18 mouse cellular contexts compared by ENCODE assay signal in genomic region chr8:116969531-116969930, GRCm38 (mm10).
"Had no signal": no experiment of that assay in that cellular context is flagged by ENCODE, and none has a peak within 500 bp of the region (broad histone marks: within the 10 kb centered on the region; RNA-seq: fewer than 3 reads in every experiment).

No protein-coding gene starts in this region.

- H3K4me2 ChIP-seq: intestine, embryonic 15.5 days; liver, embryonic 13.5 days; lung, embryonic 14.5 days; midbrain, embryonic 12.5 days; midbrain, embryonic 15.5 days; neural tube, embryonic 12.5 days; neural tube, embryonic 15.5 days; stomach, embryonic 15.5 days had no signal

- H3K27ac ChIP-seq: intestine, embryonic 15.5 days; kidney, postnatal 0 days; left cerebral cortex, adult 2 months; liver, embryonic 13.5 days; macrophage; midbrain, embryonic 12.5 days; midbrain, embryonic 15.5 days; neural tube, embryonic 12.5 days; neural tube, embryonic 15.5 days; stomach, embryonic 15.5 days had no signal

- H3K4me3 ChIP-seq: intestine, embryonic 15.5 days; left cerebral cortex, adult 2 months; liver, embryonic 13.5 days; midbrain, embryonic 12.5 days; midbrain, embryonic 15.5 days; neural tube, embryonic 12.5 days; neural tube, embryonic 15.5 days; stomach, embryonic 15.5 days had no signal

- ATAC-seq: hindbrain, embryonic 16.5 days; intestine, embryonic 15.5 days; lung, postnatal 0 days; midbrain, embryonic 15.5 days had no signal

- H3K27me3 ChIP-seq: intestine, embryonic 15.5 days; midbrain, embryonic 12.5 days; midbrain, embryonic 15.5 days; neural tube, embryonic 12.5 days; neural tube, embryonic 15.5 days; stomach, embryonic 15.5 days had no signal

- H3K4me1 ChIP-seq: intestine, embryonic 15.5 days; liver, embryonic 13.5 days; midbrain, embryonic 12.5 days; midbrain, embryonic 15.5 days; neural tube, embryonic 12.5 days; neural tube, embryonic 15.5 days; stomach, embryonic 15.5 days had no signal

- H3K9me3 ChIP-seq: intestine, embryonic 15.5 days; liver, embryonic 13.5 days; midbrain, embryonic 12.5 days; midbrain, embryonic 15.5 days; neural tube, embryonic 12.5 days; neural tube, embryonic 15.5 days; stomach, embryonic 15.5 days had no signal

- DNase-seq: layer of hippocampus, postnatal 36 days; liver, embryonic 13.5 days; lung, embryonic 14.5 days; right cerebral cortex, adult 18-20 months; right cerebral cortex, postnatal 14 days; spleen, adult 18-20 months; thymus, postnatal 25 days had no signal

- H3K36me3 ChIP-seq: intestine, embryonic 15.5 days; liver, embryonic 13.5 days; midbrain, embryonic 15.5 days; stomach, embryonic 15.5 days had no signal

- H3K9ac ChIP-seq: intestine, embryonic 15.5 days; liver, embryonic 13.5 days; lung, embryonic 14.5 days; midbrain, embryonic 12.5 days; midbrain, embryonic 15.5 days; neural tube, embryonic 15.5 days; stomach, embryonic 15.5 days had no signal
